ENCODE assay signal across 11 mouse cellular contexts in genomic region chr16:62807249-62807979, GRCm38 (mm10). TPM values are rescaled to one million over a fixed set of nuclear protein-coding genes. Genes with fewer than 3 reads are reported as not detected.
DNase-seq lines count a peak whose midpoint lies in the region; ATAC-seq and TF ChIP-seq lines count a peak whose summit lies in the region.
"Had no signal": no experiment of that assay in that cellular context is flagged by ENCODE, and none has a peak within 500 bp of the region (broad histone marks: within the 10 kb centered on the region; RNA-seq: fewer than 3 reads in every experiment).

No protein-coding gene starts in this region.

- H3K27ac ChIP-seq in midbrain, embryonic 15.5 days, result no peak overlapping the region
- H3K27ac ChIP-seq in midbrain, embryonic 11.5 days (ENCODE audit: low read depth, low read length), result no peak overlapping the region
- H3K27ac ChIP-seq in lung, postnatal 0 days (ENCODE audit: low read length), result peak overlapping the region; percentile 22
- H3K27ac ChIP-seq: liver, embryonic 15.5 days had no signal

- ATAC-seq in frontal cortex, adult (ENCODE audit: low TSS enrichment), result peak; percentile 74
- peak; percentile 60; the same call in 1 of the 2 replicates for ATAC-seq in midbrain, embryonic 15.5 days (replicated peaks)
- ATAC-seq in midbrain, embryonic 11.5 days (ENCODE audit: low FRiP score), result no peak
- ATAC-seq in lung, postnatal 0 days, result peak; percentile 97
- no peak for ATAC-seq in erythroid progenitor cell, adult 5-6 weeks (replicated peaks; ENCODE audit: low FRiP score, poor library complexity, severe bottlenecking)
- ATAC-seq: forebrain, postnatal 0 days had no signal

- no peak for TF ChIP-seq CTCF in lung, postnatal 0 days (IDR thresholded peaks at IDR 0.05)

- H3K27me3 ChIP-seq in midbrain, embryonic 15.5 days (replicated peaks), result no peaks in the 10 kb centered on the region
- H3K27me3 ChIP-seq in midbrain, embryonic 11.5 days (ENCODE audit: control insufficient read depth, insufficient read depth, low read length), result no peaks in the 10 kb centered on the region
- no peaks in the 10 kb centered on the region for H3K27me3 ChIP-seq in lung, postnatal 0 days (replicated peaks; ENCODE audit: insufficient read depth, low read length)
- H3K27me3 ChIP-seq: liver, embryonic 15.5 days had no signal

- H3K36me3 ChIP-seq in midbrain, embryonic 15.5 days (replicated peaks), result peaks cover 2% of the 10 kb centered on the region; the same call in 1 of the 2 replicates
- H3K36me3 ChIP-seq in midbrain, embryonic 11.5 days (ENCODE audit: control insufficient read depth, insufficient read depth, low read length), result no peaks in the 10 kb centered on the region
- peaks cover 10% of the 10 kb centered on the region; the same call in 1 of the 2 replicates for H3K36me3 ChIP-seq in lung, postnatal 0 days (ENCODE audit: insufficient read depth, low read length)
- H3K36me3 ChIP-seq: liver, embryonic 15.5 days had no signal

- no peak overlapping the region for H3K4me3 ChIP-seq in midbrain, embryonic 15.5 days
- no peak overlapping the region for H3K4me3 ChIP-seq in midbrain, embryonic 11.5 days (ENCODE audit: low read depth, low read length)
- H3K4me3 ChIP-seq in lung, postnatal 0 days (ENCODE audit: low read depth, low read length), result no peak overlapping the region
- H3K4me3 ChIP-seq: liver, embryonic 15.5 days had no signal

- no peak for TF ChIP-seq EP300 in lung, postnatal 0 days (IDR thresholded peaks at IDR 0.05)

- 62% methylated on average over 8 of the region's 8 CpGs for WGBS in midbrain, embryonic 15.5 days
- WGBS in midbrain, embryonic 11.5 days, result 61% methylated on average over 8 of the region's 8 CpGs
- 39% methylated on average over 8 of the region's 8 CpGs for WGBS in lung, postnatal 0 days

- H3K9ac ChIP-seq in midbrain, embryonic 15.5 days, result no peak overlapping the region
- H3K9ac ChIP-seq in midbrain, embryonic 11.5 days (ENCODE audit: low read length), result no peak overlapping the region
- H3K9ac ChIP-seq in lung, postnatal 0 days (replicated peaks; ENCODE audit: low read depth), result no peak overlapping the region
- H3K9ac ChIP-seq: forebrain, postnatal 0 days; liver, embryonic 15.5 days had no signal

- H3K4me1 ChIP-seq in midbrain, embryonic 15.5 days, result no peaks in the 10 kb centered on the region
- H3K4me1 ChIP-seq in midbrain, embryonic 11.5 days (ENCODE audit: control insufficient read depth, insufficient read depth, low read length), result no peaks in the 10 kb centered on the region
- H3K4me1 ChIP-seq in lung, postnatal 0 days (ENCODE audit: insufficient read depth, low read depth, low read length), result no peaks in the 10 kb centered on the region

- DNase-seq in frontal cortex, postnatal 10 days (ENCODE audit: low spot score in 2 of 2), result no peak
- no peak for DNase-seq in midbrain, embryonic 11.5 days (ENCODE audit: low spot score, missing footprints)
- DNase-seq in lung, postnatal 0 days (ENCODE audit: low spot score), result peak; percentile 63
- DNase-seq in ovary, adult 18-20 months (ENCODE audit: low spot score), result no peak
- no peak for DNase-seq in left cerebral cortex, adult 8-10 months (ENCODE audit: low spot score in 2 of 2)
- DNase-seq: forebrain, postnatal 0 days; heart, postnatal 36 days had no signal

- H3K9me3 ChIP-seq in midbrain, embryonic 15.5 days, result no peaks in the 10 kb centered on the region
- H3K9me3 ChIP-seq in midbrain, embryonic 11.5 days (ENCODE audit: control insufficient read depth, low read length), result no peaks in the 10 kb centered on the region
- no peaks in the 10 kb centered on the region for H3K9me3 ChIP-seq in lung, postnatal 0 days (ENCODE audit: low read length)
- H3K9me3 ChIP-seq: liver, embryonic 15.5 days had no signal

- no peak overlapping the region for H3K4me2 ChIP-seq in midbrain, embryonic 15.5 days
- no peak overlapping the region for H3K4me2 ChIP-seq in midbrain, embryonic 11.5 days
- no peak overlapping the region for H3K4me2 ChIP-seq in lung, postnatal 0 days (replicated peaks; ENCODE audit: low read depth, low read length)
- H3K4me2 ChIP-seq: liver, embryonic 15.5 days had no signal

RNA-seq across cellular contexts. Expression of gene Stx19, which starts 7.1 kb away (rescaled TPM):
- polyA plus RNA-seq in midbrain, embryonic 15.5 days (2015; fragmentation: Nextera tagmentation; extraction: Ambion mirVana), result 0.49 and 0.50 TPM in 2 replicates
- polyA plus RNA-seq in midbrain, embryonic 11.5 days (2014; fragmentation: Nextera tagmentation; extraction: Ambion mirVana), result 0.07 and 0.37 TPM in 2 replicates
- 9.8 and 10.3 TPM in 2 replicates for polyA plus RNA-seq in lung, postnatal 0 days (2015; fragmentation: Nextera tagmentation; extraction: Ambion mirVana)
- total RNA-seq in left cerebral cortex, adult 8-10 months (2022), result not detected
- total RNA-seq in erythroid progenitor cell, adult 5-6 weeks (2015; ENCODE audit: low replicate concordance), result not detected in 2 replicates
- total RNA-seq in erythroid progenitor cell, adult 5-6 weeks (2017; ENCODE audit: low replicate concordance), result not detected in 2 replicates
- total RNA-seq: heart, postnatal 36 days had no signal

RNA-seq across cellular contexts. Expression of gene Nsun3, which starts 20.8 kb away (rescaled TPM):
- 11.6 and 11.7 TPM in 2 replicates for polyA plus RNA-seq in midbrain, embryonic 15.5 days (2015; fragmentation: Nextera tagmentation; extraction: Ambion mirVana)
- polyA plus RNA-seq in midbrain, embryonic 11.5 days (2014; fragmentation: Nextera tagmentation; extraction: Ambion mirVana), result 10.0 and 11.6 TPM in 2 replicates
- 5.6 and 6.2 TPM in 2 replicates for polyA plus RNA-seq in lung, postnatal 0 days (2015; fragmentation: Nextera tagmentation; extraction: Ambion mirVana)
- total RNA-seq in left cerebral cortex, adult 8-10 months (2022), result 10 to 100 TPM in 3 of 4 experiments, 1 to 10 TPM in 1; 9.6 to 13.7 (median 12.3) TPM
- 9.6 and 66.3 TPM in 2 replicates for total RNA-seq in erythroid progenitor cell, adult 5-6 weeks (2015; ENCODE audit: low replicate concordance)
- total RNA-seq in erythroid progenitor cell, adult 5-6 weeks (2017; ENCODE audit: low replicate concordance), result 6.5 and 7.9 TPM in 2 replicates

RNA-seq across cellular contexts. Expression of gene Arl13b, which starts 39.4 kb away (rescaled TPM):
- polyA plus RNA-seq in midbrain, embryonic 15.5 days (2015; fragmentation: Nextera tagmentation; extraction: Ambion mirVana), result 15.9 and 16.7 TPM in 2 replicates
- 15.2 and 17.0 TPM in 2 replicates for polyA plus RNA-seq in midbrain, embryonic 11.5 days (2014; fragmentation: Nextera tagmentation; extraction: Ambion mirVana)
- polyA plus RNA-seq in lung, postnatal 0 days (2015; fragmentation: Nextera tagmentation; extraction: Ambion mirVana), result 22.8 and 23.9 TPM in 2 replicates
- total RNA-seq in left cerebral cortex, adult 8-10 months (2022), result 10 to 100 TPM in 3 of 4 experiments, 1 to 10 TPM in 1; 9.3 to 12.4 (median 11.1) TPM
- total RNA-seq in erythroid progenitor cell, adult 5-6 weeks (2015; ENCODE audit: low replicate concordance), result 0.72 and 3.8 TPM in 2 replicates
- 1.5 and 5.7 TPM in 2 replicates for total RNA-seq in erythroid progenitor cell, adult 5-6 weeks (2017; ENCODE audit: low replicate concordance)

RNA-seq across cellular contexts. Expression of gene Pros1, which starts 46.7 kb away (rescaled TPM):
- 9.0 and 9.1 TPM in 2 replicates for polyA plus RNA-seq in midbrain, embryonic 15.5 days (2015; fragmentation: Nextera tagmentation; extraction: Ambion mirVana)
- polyA plus RNA-seq in midbrain, embryonic 11.5 days (2014; fragmentation: Nextera tagmentation; extraction: Ambion mirVana), result 19.5 and 23.0 TPM in 2 replicates
- polyA plus RNA-seq in lung, postnatal 0 days (2015; fragmentation: Nextera tagmentation; extraction: Ambion mirVana), result 74.3 and 74.4 TPM in 2 replicates
- 10 to 100 TPM; 10.3 to 17.0 (median 13.4) TPM for total RNA-seq in left cerebral cortex, adult 8-10 months (2022)
- 2.2 and 3.4 TPM in 2 replicates for total RNA-seq in erythroid progenitor cell, adult 5-6 weeks (2015; ENCODE audit: low replicate concordance)
- 2.8 and 3.0 TPM in 2 replicates for total RNA-seq in erythroid progenitor cell, adult 5-6 weeks (2017; ENCODE audit: low replicate concordance)

Comparison
In these comparisons a context has a peak if more than half of its experiments do, and no peak if none do; other contexts are left out.
1. ATAC-seq: peak in frontal cortex, adult (single experiment), midbrain, embryonic 15.5 days (single experiment) and lung, postnatal 0 days (single experiment); none in midbrain, embryonic 11.5 days (single experiment) and erythroid progenitor cell, adult 5-6 weeks (single experiment).